Mouse (Mus musculus): ENCODE results near the gene Jazf1.

- TF ChIP-seq CTCF (IDR thresholded peaks at IDR 0.05 in 2 of 3, conservative IDR thresholded peaks at IDR 0.05 in 1 of 3; ENCODE audit: control insufficient read depth in 1 of 3, insufficient read depth in 1 of 3, low read depth in 2 of 3, low read length in 3 of 3, poor library complexity in 1 of 3, severe bottlenecking in 1 of 3) (no peak), GATA1 (IDR thresholded peaks at IDR 0.05; ENCODE audit: low read depth, low read length) (no peak), MAZ (IDR thresholded peaks at IDR 0.05; ENCODE audit: low read depth, low read length) (no peak)
Measured at GRCm38 (mm10) chr6:52843027-52843426, 225.4 kb downstream of the Jazf1 start.
